8 mouse cellular contexts compared by ENCODE assay signal in genomic region chr3:108186098-108187047, GRCm38 (mm10). TPM values are rescaled to one million over a fixed set of nuclear protein-coding genes. Genes with fewer than 3 reads are reported as not detected.
DNase-seq lines count a peak whose midpoint lies in the region; ATAC-seq lines count a peak whose summit lies in the region.

Gene Amigo1 (plus strand): TSS chr3:108186335.

- peak in 1 of 2 experiments; percentile 55 for DNase-seq in layer of hippocampus, adult 18-20 months (ENCODE audit: low spot score in 2 of 2)
- no peak for DNase-seq in layer of hippocampus, adult 9-10 months (ENCODE audit: low spot score)
- peak; percentile 70 to 85 for DNase-seq in adrenal gland, postnatal 36 days
- DNase-seq in heart, postnatal 10 days = peak; percentile 54 to 58
- peak in 1 of 2 experiments; percentile 44 for DNase-seq in layer of hippocampus, postnatal 25 days (ENCODE audit: extremely low spot score in 1 of 2, low spot score in 1 of 2)
- peak; percentile 53 for DNase-seq in lung, postnatal 14 days
- peak; percentile 58 for DNase-seq in splenic B cell, adult 2 months (ENCODE audit: low read depth, low spot score)

- 0 out of 2 replicates have a peak, but pooled peaks have one; percentile 9 for ATAC-seq in erythroid progenitor cell, adult 5-6 weeks (replicated peaks; ENCODE audit: low FRiP score, poor library complexity, severe bottlenecking)

- intact Hi-C loops in heart, postnatal 10 days (cut with DNase I) = no loop called here

- H3K27me3 ChIP-seq in splenic B cell, adult 2 months (ENCODE audit: control insufficient read depth, insufficient read depth, low read length, poor library complexity, severe bottlenecking) = no peaks in the 10 kb centered on the region

- no peaks in the 10 kb centered on the region for H3K36me3 ChIP-seq in splenic B cell, adult 2 months (ENCODE audit: control insufficient read depth, insufficient read depth, low read length, poor library complexity, severe bottlenecking)

RNA-seq across cellular contexts. Expression of gene Amigo1, which starts in this region (rescaled TPM):
- total RNA-seq in layer of hippocampus, adult 18-20 months (2021) = 10 to 100 TPM; 71.6 to 76.8 TPM
- 10 to 100 TPM; 20.0 to 22.3 TPM for total RNA-seq in adrenal gland, postnatal 36 days (2021)
- not detected in 2 replicates for total RNA-seq in erythroid progenitor cell, adult 5-6 weeks (2015; ENCODE audit: low replicate concordance)
- 0.38 TPM in 1 of 2 replicates, not detected in the other for total RNA-seq in erythroid progenitor cell, adult 5-6 weeks (2017; ENCODE audit: low replicate concordance)
- total RNA-seq in heart, postnatal 10 days (2021) = 10 to 100 TPM in 1 of 2 experiments, 1 to 10 TPM in 1; 6.9 to 11.8 TPM
- 10 to 100 TPM; 66.8 to 67.7 TPM for total RNA-seq in layer of hippocampus, postnatal 25 days (2021)

Comparison
In these comparisons a context has a peak if more than half of its experiments do, and no peak if none do; other contexts are left out.
1. RNA of gene Amigo1 (total RNA-seq): 71.6 to 76.8 TPM in layer of hippocampus, adult 18-20 months, 66.8 to 67.7 TPM in layer of hippocampus, postnatal 25 days, 20.0 to 22.3 TPM in adrenal gland, postnatal 36 days and 6.9 to 11.8 TPM in heart, postnatal 10 days; 0.38 TPM in erythroid progenitor cell, adult 5-6 weeks; every median in the first group is over 4 times any median in the second.
2. Peak in ATAC-seq in erythroid progenitor cell, adult 5-6 weeks; RNA of the gene not detected or under 1 TPM.